Mouse (Mus musculus): ENCODE measurements at regions not wholly inside any gene's neighbourhood (a gene's known extent, or its start where the extent isn't known, plus 50 kb on each side); places are given as distances from the start of the nearest gene placed in this dataset.

DNA sequence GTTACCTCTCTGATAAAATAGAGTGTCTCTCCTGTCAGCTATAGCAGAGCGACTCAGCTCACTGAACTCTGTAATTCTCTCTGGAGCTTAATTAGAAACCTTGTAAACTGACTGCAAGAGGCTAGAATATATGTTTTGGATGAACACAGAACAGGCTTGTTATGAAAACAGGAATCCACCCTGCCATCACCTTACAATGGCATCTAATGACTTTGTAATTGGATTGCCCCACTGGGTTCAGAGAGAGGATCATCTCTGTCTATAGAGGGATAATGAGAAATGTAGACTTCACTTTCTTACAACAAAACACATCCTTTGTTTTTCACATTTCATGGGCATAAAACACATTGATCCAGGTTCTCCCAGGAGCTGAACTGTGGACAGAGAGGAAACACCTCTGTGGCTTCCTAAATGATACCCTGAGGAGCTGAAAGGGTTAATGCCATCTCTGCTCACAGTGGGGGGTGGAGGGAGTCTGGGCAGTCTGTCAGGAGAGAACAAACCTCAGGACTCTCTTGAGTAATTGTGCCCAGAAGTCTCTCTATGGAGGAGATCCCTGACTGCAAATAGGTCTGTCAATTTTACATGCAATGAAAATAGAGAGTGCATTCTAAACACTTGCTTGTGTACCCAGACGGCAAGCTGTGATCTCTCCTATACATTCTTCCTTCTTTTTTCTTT, 571.9 kb downstream of the Ttll7 start:
- no peaks in the 10 kb centered on the region for H3K9me3 ChIP-seq (ENCODE audit: control insufficient read depth, low read length)
- H3K27me3 ChIP-seq (ENCODE audit: control insufficient read depth, insufficient read depth, low read length), result no peaks in the 10 kb centered on the region
- TF ChIP-seq EP300 (IDR thresholded peaks at IDR 0.05; ENCODE audit: low read depth), result no peak
- no peak for TF ChIP-seq CTCF (IDR thresholded peaks at IDR 0.05; ENCODE audit: low read depth)
- H3K27ac ChIP-seq, result no peak overlapping the region
- ATAC-seq (ENCODE audit: insufficient read depth), result no peak
- no peak overlapping the region for H3K4me2 ChIP-seq (ENCODE audit: low read depth)
- no peak overlapping the region for H3K9ac ChIP-seq (replicated peaks)
- H3K36me3 ChIP-seq (replicated peaks; ENCODE audit: control insufficient read depth, insufficient read depth, low read depth), result no peaks in the 10 kb centered on the region
- DNase-seq (ENCODE audit: low read depth in 3 of 3, low spot score in 3 of 3), result no peak
- no peak overlapping the region for H3K4me3 ChIP-seq (ENCODE audit: insufficient read depth in 1 of 2, low read depth in 2 of 2, low read length in 2 of 2)
- H3K4me1 ChIP-seq (replicated peaks; ENCODE audit: control insufficient read depth in 2 of 2, insufficient read depth in 2 of 2, low read length in 1 of 2), result no peaks in the 10 kb centered on the region
- 48% methylated on average over 2 of the region's 2 CpGs for WGBS (ENCODE audit: insufficient replicate concordance)

GRCm38 (mm10) chr3:147428837-147429236, 576.7 kb downstream of the Ttll7 start:
- ATAC-seq (ENCODE audit: insufficient read depth) (no peak), DNase-seq (ENCODE audit: low read depth in 3 of 3, low spot score in 3 of 3) (no peak)
- Histone ChIP-seq H3K27ac (no peak overlapping the region), H3K4me1 (replicated peaks; ENCODE audit: control insufficient read depth in 2 of 2, insufficient read depth in 2 of 2, low read length in 1 of 2) (no peaks in the 10 kb centered on the region), H3K9ac (replicated peaks) (no peak overlapping the region), H3K27me3 (ENCODE audit: control insufficient read depth, insufficient read depth, low read length) (no peaks in the 10 kb centered on the region), H3K36me3 (replicated peaks; ENCODE audit: control insufficient read depth, insufficient read depth, low read depth) (no peaks in the 10 kb centered on the region), H3K4me3 (ENCODE audit: insufficient read depth in 1 of 2, low read depth in 2 of 2, low read length in 2 of 2) (no peak overlapping the region), H3K4me2 (ENCODE audit: low read depth) (no peak overlapping the region), H3K9me3 (ENCODE audit: control insufficient read depth, low read length) (no peaks in the 10 kb centered on the region)
- TF ChIP-seq EP300 (IDR thresholded peaks at IDR 0.05; ENCODE audit: low read depth) (no peak), CTCF (IDR thresholded peaks at IDR 0.05; ENCODE audit: low read depth) (no peak)
- WGBS (ENCODE audit: insufficient replicate concordance), result 63% methylated on average over 10 of the region's 10 CpGs

- H3K4me1 ChIP-seq (replicated peaks; ENCODE audit: control insufficient read depth in 2 of 2, insufficient read depth in 2 of 2, low read length in 1 of 2), result no peaks in the 10 kb centered on the region
- H3K9ac ChIP-seq (replicated peaks), result no peak overlapping the region
- ATAC-seq (ENCODE audit: insufficient read depth), result no peak
Measured at GRCm38 (mm10) chr3:147442925-147443690, 590.9 kb downstream of the Ttll7 start.

GRCm38 (mm10) chr3:147443691-147443960, 591.5 kb downstream of the Ttll7 start:
- H3K9ac ChIP-seq (replicated peaks), result no peak overlapping the region
- DNase-seq (ENCODE audit: low read depth in 3 of 3, low spot score in 3 of 3), result no peak
- H3K27ac ChIP-seq, result no peak overlapping the region
- H3K9me3 ChIP-seq (ENCODE audit: control insufficient read depth, low read length), result no peaks in the 10 kb centered on the region
- no peak overlapping the region for H3K4me3 ChIP-seq (ENCODE audit: insufficient read depth in 1 of 2, low read depth in 2 of 2, low read length in 2 of 2)
- no peaks in the 10 kb centered on the region for H3K27me3 ChIP-seq (ENCODE audit: control insufficient read depth, insufficient read depth, low read length)
- no peaks in the 10 kb centered on the region for H3K36me3 ChIP-seq (replicated peaks; ENCODE audit: control insufficient read depth, insufficient read depth, low read depth)
- no peak for TF ChIP-seq CTCF (IDR thresholded peaks at IDR 0.05; ENCODE audit: low read depth)
- TF ChIP-seq EP300 (IDR thresholded peaks at IDR 0.05; ENCODE audit: low read depth), result no peak
- no peak for ATAC-seq (ENCODE audit: insufficient read depth)
- no peak overlapping the region for H3K4me2 ChIP-seq (ENCODE audit: low read depth)
- H3K4me1 ChIP-seq (replicated peaks; ENCODE audit: control insufficient read depth in 2 of 2, insufficient read depth in 2 of 2, low read length in 1 of 2), result no peaks in the 10 kb centered on the region

More at GRCm38 (mm10) chr3:147442925-147443690, 590.9 kb downstream of the Ttll7 start:
- H3K4me2 ChIP-seq (ENCODE audit: low read depth), result no peak overlapping the region
- no peaks in the 10 kb centered on the region for H3K9me3 ChIP-seq (ENCODE audit: control insufficient read depth, low read length)
- TF ChIP-seq CTCF (IDR thresholded peaks at IDR 0.05; ENCODE audit: low read depth) (no peak), EP300 (IDR thresholded peaks at IDR 0.05; ENCODE audit: low read depth) (no peak)
- no peak overlapping the region for H3K27ac ChIP-seq
- DNase-seq (ENCODE audit: low read depth in 3 of 3, low spot score in 3 of 3), result no peak
- no peaks in the 10 kb centered on the region for H3K36me3 ChIP-seq (replicated peaks; ENCODE audit: control insufficient read depth, insufficient read depth, low read depth)
- H3K4me3 ChIP-seq (ENCODE audit: insufficient read depth in 1 of 2, low read depth in 2 of 2, low read length in 2 of 2), result no peak overlapping the region
- 42% methylated on average over 5 of the region's 5 CpGs for WGBS (ENCODE audit: insufficient replicate concordance)
- H3K27me3 ChIP-seq (ENCODE audit: control insufficient read depth, insufficient read depth, low read length), result no peaks in the 10 kb centered on the region

DNA sequence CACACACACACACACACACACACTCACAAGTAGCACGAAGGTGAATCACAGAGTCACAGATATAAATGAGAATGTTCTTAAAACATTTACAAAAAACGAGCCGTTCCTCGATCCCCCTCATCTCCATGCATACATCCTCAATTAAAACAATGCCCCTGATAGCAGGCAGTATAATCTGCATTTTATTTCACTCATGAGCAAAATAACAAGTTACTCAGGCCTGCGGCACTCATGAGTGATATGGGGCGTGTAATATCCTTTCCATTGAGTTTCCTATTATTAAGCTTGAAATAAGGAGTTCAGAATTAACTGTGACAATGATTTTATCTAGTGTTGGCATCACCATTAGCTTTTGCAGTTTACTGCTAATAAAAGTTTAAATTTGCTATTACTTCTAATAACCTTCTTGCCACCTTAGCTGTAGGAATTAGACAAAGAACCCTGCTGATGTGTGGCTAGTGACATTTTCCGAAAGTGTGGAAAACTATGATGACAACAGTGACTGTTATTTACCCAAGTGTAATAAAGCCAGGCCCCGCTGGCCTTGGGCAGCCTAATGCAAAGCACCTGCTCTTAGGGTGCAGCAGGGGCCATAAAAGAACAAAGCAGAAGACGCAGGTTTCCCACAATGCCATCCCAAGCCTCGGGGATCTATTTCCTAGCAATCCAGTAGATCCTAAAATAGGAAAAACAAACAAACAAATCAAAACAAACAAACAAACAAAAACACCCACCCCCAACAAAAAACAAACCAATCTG, 592.0 kb downstream of the Ttll7 start:
- ATAC-seq (ENCODE audit: insufficient read depth) (no peak), DNase-seq (ENCODE audit: low read depth in 3 of 3, low spot score in 3 of 3) (no peak)
- H3K9me3 ChIP-seq (ENCODE audit: control insufficient read depth, low read length), result no peaks in the 10 kb centered on the region
- H3K27me3 ChIP-seq (ENCODE audit: control insufficient read depth, insufficient read depth, low read length), result no peaks in the 10 kb centered on the region
- no peak overlapping the region for H3K4me2 ChIP-seq (ENCODE audit: low read depth)
- no peak overlapping the region for H3K4me3 ChIP-seq (ENCODE audit: insufficient read depth in 1 of 2, low read depth in 2 of 2, low read length in 2 of 2)
- H3K36me3 ChIP-seq (replicated peaks; ENCODE audit: control insufficient read depth, insufficient read depth, low read depth), result no peaks in the 10 kb centered on the region
- H3K9ac ChIP-seq (replicated peaks), result no peak overlapping the region
- H3K4me1 ChIP-seq (replicated peaks; ENCODE audit: control insufficient read depth in 2 of 2, insufficient read depth in 2 of 2, low read length in 1 of 2), result no peaks in the 10 kb centered on the region
- WGBS (ENCODE audit: insufficient replicate concordance), result 61% methylated on average over 10 of the region's 10 CpGs
- TF ChIP-seq CTCF (IDR thresholded peaks at IDR 0.05; ENCODE audit: low read depth) (no peak), EP300 (IDR thresholded peaks at IDR 0.05; ENCODE audit: low read depth) (no peak)
- no peak overlapping the region for H3K27ac ChIP-seq
